Mouse (Mus musculus) Patski (cell line): ENCODE measurements around the gene Uox. TPM values are rescaled to one million over a fixed set of nuclear protein-coding genes. Genes with fewer than 3 reads are reported as not detected.
A peak's percentile ranks its signal among the peaks of the same experiment; 100 is the strongest.

Source experiments
- ATAC-seq: fragments of 100-300 bp; one replicate; pipeline ENCODE4 v1.8.0; 2021
- CTCF ChIA-PET: fragments of 350-600 bp; sonication (Branson Sonifier 250); formaldehyde crosslinking; loops from one replicate; lab custom pipeline; 2022; ENCODE audit warnings: inconsistent platforms; lab: Charles Lee
- POLR2A ChIA-PET: fragments of 350-600 bp; sonication (Branson Sonifier 250); formaldehyde crosslinking; loops from one replicate; lab custom pipeline; 2022; ENCODE audit warnings: antibody characterized with exemption, inconsistent platforms; lab: Charles Lee
- DNase-seq: peaks from one replicate; pipeline ENCODE4 v3.0.0-alpha.2; 2011; ENCODE audit warnings: low read depth, low spot score
- H3K27me3 ChIP-seq: fragments of 371-371 bp; one replicate; pipeline ENCODE4 v1.5.1; 2021
- CTCF ChIP-seq: fragments of 100-300 bp; IDR thresholded peaks from one replicate; pipeline ENCODE4 v1.5.1; 2021
- in situ Hi-C: fragments of 300-500 bp; cut with MboI; formaldehyde crosslinking; loops from 3 replicates; pipeline ENCODE4 v1.11.1; 2018; ENCODE audit warnings: low pct_unique_long_range_greater_than_20kb, mixed read lengths
- polyA plus RNA-seq: library from polyadenylated mRNA; unstranded; gene quantifications from one replicate; pipeline ENCODE4 v1.2.3, GENCODE M21; 2021

Gene Uox
- polyA plus RNA-seq, 1 experiment from 2014 or later = 2.9 TPM

GRCm38 (mm10) chr3:146616533-146617283, 46.5 kb downstream of the Uox start:
- no peaks in the 10 kb centered on the region for H3K27me3 ChIP-seq
- DNase-seq (no peak), ATAC-seq (peak; percentile 63)
- POLR2A ChIA-PET = no interaction called here
- in situ Hi-C loops = no loop called here
- no peak for TF ChIP-seq CTCF
- CTCF ChIA-PET = interaction anchor here (0.7 to 1.0 kb wide), 2 partner anchors 9 to 19 kb away, joined by 3 to 4 read pairs; no protein-coding TSS in a partner anchor

GRCm38 (mm10) chr3:146617946-146618345, 47.7 kb downstream of the Uox start:
- ChIA-PET CTCF (interaction anchor here (0.6 to 2.3 kb wide), 3 partner anchors 10 to 103 kb away, joined by 3 to 9 read pairs (median 3); no protein-coding TSS in a partner anchor), POLR2A (interaction anchor here (0.6 kb wide), 1 partner anchor 12 kb away, joined by 3 read pairs; no protein-coding TSS in a partner anchor)

GRCm38 (mm10) chr3:146618357-146618756, 48.1 kb downstream of the Uox start:
- no peaks in the 10 kb centered on the region for H3K27me3 ChIP-seq
- POLR2A ChIA-PET = interaction anchor here (0.5 kb wide), 1 partner anchor 28 kb away, joined by 3 read pairs; no protein-coding TSS in a partner anchor
- CTCF ChIA-PET = interaction anchor here (0.6 to 2.3 kb wide), 3 partner anchors 10 to 103 kb away, joined by 3 to 9 read pairs (median 3); no protein-coding TSS in a partner anchor
- DNase-seq = no peak
- ATAC-seq = no peak
- TF ChIP-seq CTCF = no peak
- in situ Hi-C loops = no loop called here

More at GRCm38 (mm10) chr3:146617946-146618345, 47.7 kb downstream of the Uox start:
- DNase-seq (no peak), ATAC-seq (no peak)
- no peaks in the 10 kb centered on the region for H3K27me3 ChIP-seq
- no peak for TF ChIP-seq CTCF
- in situ Hi-C loops = no loop called here

GRCm38 (mm10) chr3:146620101-146620500, 49.9 kb downstream of the Uox start:
- in situ Hi-C loops = no loop called here
- ATAC-seq (no peak), DNase-seq (no peak)
- no peaks in the 10 kb centered on the region for H3K27me3 ChIP-seq
- ChIA-PET CTCF (interaction anchor here (2.3 kb wide), 1 partner anchor 9 kb away, joined by 9 read pairs; no protein-coding TSS in a partner anchor), POLR2A (no interaction called here)
- no peak for TF ChIP-seq CTCF

GRCm38 (mm10) chr3:146620555-146621249, 50.5 kb downstream of the Uox start:
- in situ Hi-C loops = no loop called here
- CTCF ChIA-PET = interaction anchor here (1.5 kb wide), 1 partner anchor 8 kb away, joined by 3 read pairs; no protein-coding TSS in a partner anchor
- TF ChIP-seq CTCF = no peak
- POLR2A ChIA-PET = no interaction called here
- H3K27me3 ChIP-seq = no peaks in the 10 kb centered on the region
- ATAC-seq (no peak), DNase-seq (no peak)

GRCm38 (mm10) chr3:146621966-146622365, 51.7 kb downstream of the Uox start:
- no peaks in the 10 kb centered on the region for H3K27me3 ChIP-seq
- ChIA-PET CTCF (interaction anchor here (1.1 to 1.8 kb wide), 5 partner anchors 10 to 93 kb away, joined by 3 to 6 read pairs (median 3); no protein-coding TSS in a partner anchor), POLR2A (no interaction called here)
- in situ Hi-C loops = no loop called here
- no peak for DNase-seq
- no peak for TF ChIP-seq CTCF
- ATAC-seq = no peak

GRCm38 (mm10) chr3:146625766-146626165, 55.5 kb downstream of the Uox start:
- ChIA-PET POLR2A (no interaction called here), CTCF (interaction anchor here (1.0 to 1.1 kb wide), 3 partner anchors 18 to 60 kb away, joined by 3 read pairs; partner anchors contain the start of gene Samd13)
- ATAC-seq = no peak
- no peaks in the 10 kb centered on the region for H3K27me3 ChIP-seq
- no peak for DNase-seq
- TF ChIP-seq CTCF = no peak
- in situ Hi-C loops = no loop called here

- in situ Hi-C loops = no loop called here
Observed at GRCm38 (mm10) chr3:146628227-146628982, 58.2 kb downstream of the Uox start.

GRCm38 (mm10) chr3:146632506-146632905, 62.3 kb downstream of the Uox start:
- DNase-seq (no peak), ATAC-seq (no peak)
- H3K27me3 ChIP-seq = no peaks in the 10 kb centered on the region
- ChIA-PET CTCF (interaction anchor here (1.1 to 2.9 kb wide), 4 partner anchors 10 to 24 kb away, joined by 3 to 9 read pairs (median 5); no protein-coding TSS in a partner anchor), POLR2A (interaction anchor here (0.6 kb wide), 1 partner anchor 23 kb away, joined by 3 read pairs; no protein-coding TSS in a partner anchor)
- TF ChIP-seq CTCF = no peak
- in situ Hi-C loops = no loop called here

More at GRCm38 (mm10) chr3:146628227-146628982, 58.2 kb downstream of the Uox start:
- ChIA-PET POLR2A (interaction anchor here (0.9 kb wide), 1 partner anchor 14 kb away, joined by 3 read pairs; no protein-coding TSS in a partner anchor), CTCF (interaction anchor here (0.8 to 2.5 kb wide), 7 partner anchors 9 to 18 kb away, joined by 3 to 9 read pairs (median 4); no protein-coding TSS in a partner anchor)
- no peak for DNase-seq
- ATAC-seq = peak; percentile 73
- no peak for TF ChIP-seq CTCF
- H3K27me3 ChIP-seq = no peaks in the 10 kb centered on the region
